Mouse (Mus musculus) C2C12 (cell line): ENCODE measurements at regions not wholly inside any gene's neighbourhood (a gene's known extent, or its start where the extent isn't known, plus 50 kb on each side); places are given as distances from the start of the nearest gene placed in this dataset.

ENCODE experiments used
- CTCF ChIP-seq: IDR thresholded peaks from one replicate; pipeline ENCODE4 v1.5.1; 2011; ENCODE audit not compliant: control insufficient read depth, insufficient read depth, insufficient read length
- MYOD1 ChIP-seq: IDR thresholded peaks from one replicate; pipeline ENCODE4 v1.6.1; 2011; ENCODE audit warnings: low read depth; ENCODE audit not compliant: control insufficient read depth, insufficient read length

GRCm38 (mm10) chr5:111657759-111658429 is 75.8 kb upstream of the Gm26897 start:
- TF ChIP-seq CTCF (no peak), MYOD1 (no peak)
